Mouse (Mus musculus) liver, embryonic 11.5 days (tissue): ENCODE data around the gene Olfr399. TPM values are rescaled to one million over a fixed set of nuclear protein-coding genes. Genes with fewer than 3 reads are reported as not detected.

Experiments
- ATAC-seq: fragments of 200-750 bp; cut with Nextera tagmentation; replicated peaks from 2 replicates; pipeline ENCODE4 v1.8.0; 2017; ENCODE audit warnings: moderate number of reproducible peaks, mild to moderate bottlenecking, moderate TSS enrichment, moderate library complexity; ENCODE audit not compliant: low FRiP score
- DNase-seq: peaks from one replicate; pipeline ENCODE4 v3.0.0-alpha.2; 2017; ENCODE audit warnings: low spot score
- H3K27ac ChIP-seq: fragments of 300-500 bp; sonication (generic); 2 replicates; pipeline ENCODE4 v1.5.1; 2014; ENCODE audit warnings: mild to moderate bottlenecking, low read depth, low read length, control low read depth
- H3K27me3 ChIP-seq: fragments of 300-500 bp; sonication (generic); replicated peaks from 2 replicates; pipeline ENCODE4 v1.6.1; 2014; ENCODE audit warnings: low read length, mixed read lengths; ENCODE audit not compliant: control insufficient read depth, insufficient read depth
- H3K36me3 ChIP-seq: fragments of 300-500 bp; sonication (generic); 2 replicates; pipeline ENCODE4 v1.6.1; 2014; ENCODE audit warnings: mild to moderate bottlenecking, low read length, moderate library complexity, mixed read lengths; ENCODE audit not compliant: control insufficient read depth, insufficient read depth
- H3K4me1 ChIP-seq: fragments of 300-500 bp; sonication (generic); replicated peaks from 2 replicates; pipeline ENCODE4 v1.6.1; 2014; ENCODE audit warnings: low read length, mixed read lengths; ENCODE audit not compliant: control insufficient read depth, insufficient read depth
- H3K4me2 ChIP-seq: fragments of 300-500 bp; sonication (generic); 2 replicates; pipeline ENCODE4 v1.6.1; 2014; ENCODE audit warnings: mild to moderate bottlenecking, control low read depth, moderate library complexity
- H3K4me3 ChIP-seq: fragments of 300-500 bp; sonication (generic); 2 replicates; pipeline ENCODE4 v1.5.1; 2014; ENCODE audit warnings: low read depth, low read length, control low read depth
- H3K9ac ChIP-seq: fragments of 300-500 bp; sonication (generic); 2 replicates; pipeline ENCODE4 v1.6.1; 2014; ENCODE audit warnings: low read depth, low read length, control low read depth
- H3K9me3 ChIP-seq: fragments of 300-500 bp; sonication (generic); 2 replicates; pipeline ENCODE4 v1.6.1; 2016; ENCODE audit warnings: low read length, inconsistent platforms, mixed read lengths; ENCODE audit not compliant: control insufficient read depth
- WGBS: fragments of 180-500 bp; shearing (Covaris S2); extraction: QIAGEN DNeasy Blood & Tissue Kit; methylation state at CpG from one replicate; pipeline ENCODE4 v1.1.7; 2014; 5-methylcytosine and 5-hydroxymethylcytosine counted together
- polyA plus RNA-seq: library from polyadenylated mRNA; unstranded; fragments of >200 nt; fragmentation: Nextera tagmentation; extraction: Ambion mirVana; gene quantifications from 2 replicates; pipeline ENCODE4 v1.2.1, GENCODE M21; 2014

Olfr399 gene
- polyA plus RNA-seq = not detected in 2 replicates

DNA sequence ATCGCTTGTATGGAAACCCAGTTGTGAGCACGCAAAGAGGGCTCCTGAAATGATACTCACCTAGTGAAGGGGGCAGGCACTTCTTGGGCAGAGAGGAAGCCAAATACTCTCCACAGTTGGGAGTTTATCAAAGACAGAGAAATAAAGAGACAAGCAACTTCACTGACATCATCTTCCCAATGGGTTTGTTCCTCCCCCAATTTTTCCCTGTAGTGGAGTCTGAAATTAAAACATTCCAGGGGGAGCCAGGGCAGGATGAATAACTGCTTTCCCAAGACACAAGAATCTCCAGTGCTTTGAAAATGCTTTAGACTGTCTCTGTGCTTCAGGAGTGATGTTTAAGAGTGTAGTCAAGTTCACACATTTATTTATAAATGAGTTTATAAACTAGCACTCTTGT lies at the start of gene Olfr399, which contains the start of gene Olfr139:
Olfr399 (minus strand) TSS at position 165 of the 400 bp plus-strand sequence.
Olfr139 (minus strand) TSS at position 101 of the 400 bp plus-strand sequence.
- H3K4me2 ChIP-seq = no peak within 1 kb of the TSS
- ATAC-seq (no peak), DNase-seq (no peak)
- H3K9me3 ChIP-seq = no peaks in the 10 kb centered on the region; the same call in 1 of the 2 replicates
- H3K27ac ChIP-seq = no peak within 1 kb of the TSS
- H3K4me3 ChIP-seq = no peak within 1 kb of the TSS
- no peak within 1 kb of the TSS for H3K9ac ChIP-seq
- no peaks in the 10 kb centered on the region for H3K27me3 ChIP-seq
- 62% methylated on average over 2 of the region's 2 CpGs for WGBS
- no peaks in the 10 kb centered on the region for H3K36me3 ChIP-seq
- no peaks in the 10 kb centered on the region for H3K4me1 ChIP-seq

- DNase-seq (no peak), ATAC-seq (no peak)
- Histone ChIP-seq H3K27me3 (no peaks in the 10 kb centered on the region), H3K9me3 (no peaks in the 10 kb centered on the region), H3K9ac (no peak overlapping the region), H3K4me1 (no peaks in the 10 kb centered on the region), H3K36me3 (no peaks in the 10 kb centered on the region), H3K4me3 (no peak overlapping the region), H3K4me2 (no peak overlapping the region), H3K27ac (no peak overlapping the region)
- 35% methylated on average over 5 of the region's 5 CpGs for WGBS
These were observed 48.7 kb upstream of the Olfr399 start for GRCm38 (mm10) chr11:74105066-74105465.

DNA sequence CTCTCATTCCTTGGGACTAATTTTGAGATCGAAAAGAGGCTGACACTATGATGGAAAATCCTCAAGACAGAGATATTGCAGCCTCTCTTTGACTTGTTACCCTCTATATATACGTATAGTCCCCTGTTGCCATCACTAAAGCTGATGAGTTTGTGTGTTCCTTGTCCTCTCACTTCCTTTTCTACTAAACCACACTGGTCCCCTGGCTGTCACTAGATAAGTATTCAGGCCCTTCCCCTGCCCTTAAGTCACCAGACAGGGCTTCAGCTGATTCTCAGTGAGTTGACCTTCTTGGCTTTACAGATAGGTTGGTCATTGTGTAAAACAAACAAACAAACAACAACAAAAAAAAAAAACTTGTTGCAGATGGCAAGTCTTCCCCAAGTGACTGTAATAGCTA lies 45.1 kb upstream of the Olfr399 start:
- no peak overlapping the region for H3K4me3 ChIP-seq
- no peak for ATAC-seq
- H3K9me3 ChIP-seq = no peaks in the 10 kb centered on the region
- H3K4me1 ChIP-seq = no peaks in the 10 kb centered on the region
- 40% methylated on average over 2 of the region's 2 CpGs for WGBS
- no peak overlapping the region for H3K9ac ChIP-seq
- no peaks in the 10 kb centered on the region for H3K27me3 ChIP-seq
- H3K4me2 ChIP-seq = no peak overlapping the region
- DNase-seq = no peak
- H3K36me3 ChIP-seq = no peaks in the 10 kb centered on the region
- no peak overlapping the region for H3K27ac ChIP-seq

DNA sequence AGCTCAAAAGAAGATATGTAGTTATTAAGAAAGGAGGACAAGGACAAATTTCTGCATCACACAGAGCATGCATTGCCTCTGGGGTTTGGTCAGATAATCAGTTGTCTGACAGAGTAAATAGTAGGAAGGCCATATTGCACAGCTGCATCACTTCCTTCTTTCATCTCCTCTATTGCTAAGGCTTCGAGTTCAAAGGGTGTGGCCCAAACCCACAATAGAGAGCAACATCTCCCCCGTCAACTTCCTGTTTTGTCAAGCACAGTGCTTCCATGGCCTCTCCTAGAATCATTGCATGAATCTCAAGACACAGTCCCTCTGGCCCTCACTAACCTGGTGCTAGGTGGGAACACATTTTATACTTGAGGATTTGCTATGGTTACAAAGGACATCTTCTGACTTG lies 44.3 kb upstream of the Olfr399 start:
- WGBS = 41% methylated on average over 2 of the region's 2 CpGs
- no peak for ATAC-seq

GRCm38 (mm10) chr11:74069655-74070054 lies 13.2 kb upstream of the Olfr399 start, which contains the start of gene Zfp616:
Zfp616 (plus strand) TSS chr11:74069955.
- Histone ChIP-seq H3K36me3 (no peaks in the 10 kb centered on the region), H3K4me2 (no peak within 1 kb of the TSS), H3K4me1 (no peaks in the 10 kb centered on the region), H3K9me3 (no peaks in the 10 kb centered on the region), H3K27me3 (no peaks in the 10 kb centered on the region), H3K27ac (no peak within 1 kb of the TSS), H3K9ac (no peak within 1 kb of the TSS), H3K4me3 (no peak within 1 kb of the TSS)
- ATAC-seq = no peak
- DNase-seq = no peak
- 65% methylated on average over 1 of the region's 1 CpGs for WGBS

More for the DNA sequence above, 44.3 kb upstream of the Olfr399 start:
- Histone ChIP-seq H3K4me1 (no peaks in the 10 kb centered on the region), H3K36me3 (no peaks in the 10 kb centered on the region), H3K4me2 (no peak overlapping the region), H3K27me3 (no peaks in the 10 kb centered on the region), H3K27ac (no peak overlapping the region), H3K4me3 (no peak overlapping the region), H3K9ac (no peak overlapping the region), H3K9me3 (no peaks in the 10 kb centered on the region)
- no peak for DNase-seq

GRCm38 (mm10) chr11:74051347-74051746 lies 5.1 kb downstream of the Olfr399 start:
- Histone ChIP-seq H3K27ac (no peak overlapping the region), H3K9ac (no peak overlapping the region), H3K36me3 (no peaks in the 10 kb centered on the region), H3K4me1 (no peaks in the 10 kb centered on the region), H3K9me3 (peaks cover under 1% of the 10 kb centered on the region; the same call in 1 of the 2 replicates), H3K4me3 (no peak overlapping the region), H3K4me2 (no peak overlapping the region), H3K27me3 (no peaks in the 10 kb centered on the region)
- DNase-seq = no peak
- 64% methylated on average over 3 of the region's 3 CpGs for WGBS
- no peak for ATAC-seq

Other genes starting within 250 kb of the Olfr399 start
- gene Olfr392, start 239.6 kb downstream of the Olfr399 start, polyA plus RNA-seq = not detected in 2 replicates
- not detected in 2 replicates for gene Olfr393, start 205.2 kb downstream of the Olfr399 start, polyA plus RNA-seq
- not detected in 2 replicates for gene Olfr394, start 165.8 kb downstream of the Olfr399 start, polyA plus RNA-seq
- gene Olfr395, start 147.3 kb downstream of the Olfr399 start, polyA plus RNA-seq = not detected in 2 replicates
- not detected in 2 replicates for gene Olfr23, start 119.9 kb downstream of the Olfr399 start, polyA plus RNA-seq
- not detected in 2 replicates for gene Olfr397, start 95.8 kb downstream of the Olfr399 start, polyA plus RNA-seq
- gene Olfr398, start 66.2 kb downstream of the Olfr399 start, polyA plus RNA-seq = not detected in 2 replicates
- not detected in 2 replicates for gene Olfr139, start 64 bp downstream of the Olfr399 start, polyA plus RNA-seq
- not detected in 2 replicates for gene Zfp616, start 13.3 kb upstream of the Olfr399 start, polyA plus RNA-seq
- gene Olfr401, start 57.1 kb upstream of the Olfr399 start, polyA plus RNA-seq = not detected in 2 replicates
- not detected in 2 replicates for gene Olfr402, start 96.9 kb upstream of the Olfr399 start, polyA plus RNA-seq
- gene Olfr403, start 129.6 kb upstream of the Olfr399 start, polyA plus RNA-seq = not detected in 2 replicates
- gene Olfr43, start 154.8 kb upstream of the Olfr399 start, polyA plus RNA-seq = not detected in 2 replicates
- gene Olfr406, start 203.2 kb upstream of the Olfr399 start, polyA plus RNA-seq = not detected in 2 replicates
- gene Olfr59, start 227.1 kb upstream of the Olfr399 start, polyA plus RNA-seq = not detected in 2 replicates